Mouse (Mus musculus): ENCODE results near the gene Ifi208. TPM values are rescaled to one million over a fixed set of nuclear protein-coding genes. Genes with fewer than 3 reads are reported as not detected.
A peak's percentile ranks its signal among the peaks of the same experiment; 100 is the strongest.
"Not testable (repeated sequence)": the region's sequence is repeated elsewhere in the genome, so short reads cannot be mapped to it uniquely, and the experiment has no call there.

Ifi208 gene
- total RNA-seq (2017) = 1.5 TPM in 1 of 2 replicates, not detected in the other

- peak; percentile 62 to 78; a peak in 3 of 4 replicates for ATAC-seq (replicated peaks in 1 of 2; ENCODE audit: insufficient read depth in 1 of 2, low FRiP score in 2 of 2, low TSS enrichment in 1 of 2, low read depth in 1 of 2, poor library complexity in 2 of 2, severe bottlenecking in 2 of 2)
Observed at GRCm38 (mm10) chr1:173673458-173674097, at the start of gene Ifi208. TSS of gene Ifi208 (plus strand) at chr1:173673675.

- no peak for ATAC-seq (replicated peaks in 1 of 2; ENCODE audit: insufficient read depth in 1 of 2, low FRiP score in 2 of 2, low TSS enrichment in 1 of 2, low read depth in 1 of 2, poor library complexity in 2 of 2, severe bottlenecking in 2 of 2)
Observed at GRCm38 (mm10) chr1:173624052-173624451, 49.4 kb upstream of the Ifi208 start.

- ATAC-seq (replicated peaks in 1 of 2; ENCODE audit: insufficient read depth in 1 of 2, low FRiP score in 2 of 2, low TSS enrichment in 1 of 2, low read depth in 1 of 2, poor library complexity in 2 of 2, severe bottlenecking in 2 of 2) = no peak
Observed at GRCm38 (mm10) chr1:173626686-173627085, 46.8 kb upstream of the Ifi208 start.

GRCm38 (mm10) chr1:173630622-173631021 is 42.9 kb upstream of the Ifi208 start, which contains the start of gene Ifi209:
TSS of gene Ifi209 (plus strand) at chr1:173630917.
- ATAC-seq (replicated peaks in 1 of 2; ENCODE audit: insufficient read depth in 1 of 2, low FRiP score in 2 of 2, low TSS enrichment in 1 of 2, low read depth in 1 of 2, poor library complexity in 2 of 2, severe bottlenecking in 2 of 2) = peak; percentile 71 to 73; a peak in 3 of 4 replicates

- ATAC-seq (replicated peaks in 1 of 2; ENCODE audit: insufficient read depth in 1 of 2, low FRiP score in 2 of 2, low TSS enrichment in 1 of 2, low read depth in 1 of 2, poor library complexity in 2 of 2, severe bottlenecking in 2 of 2) = no peak; a peak in 1 of 4 replicates
Observed at GRCm38 (mm10) chr1:173633969-173634645, 39.4 kb upstream of the Ifi208 start.

- no peak for ATAC-seq (replicated peaks in 1 of 2; ENCODE audit: insufficient read depth in 1 of 2, low FRiP score in 2 of 2, low TSS enrichment in 1 of 2, low read depth in 1 of 2, poor library complexity in 2 of 2, severe bottlenecking in 2 of 2)
Observed at GRCm38 (mm10) chr1:173645393-173645792, 28.1 kb upstream of the Ifi208 start.

GRCm38 (mm10) chr1:173657973-173658372 is 15.5 kb upstream of the Ifi208 start:
- ATAC-seq (replicated peaks in 1 of 2; ENCODE audit: insufficient read depth in 1 of 2, low FRiP score in 2 of 2, low TSS enrichment in 1 of 2, low read depth in 1 of 2, poor library complexity in 2 of 2, severe bottlenecking in 2 of 2) = no peak

- not testable (repeated sequence) for ATAC-seq (replicated peaks in 1 of 2; ENCODE audit: insufficient read depth in 1 of 2, low FRiP score in 2 of 2, low TSS enrichment in 1 of 2, low read depth in 1 of 2, poor library complexity in 2 of 2, severe bottlenecking in 2 of 2)
Observed at GRCm38 (mm10) chr1:173678605-173679004, 5.1 kb downstream of the Ifi208 start.

- ATAC-seq (replicated peaks in 1 of 2; ENCODE audit: insufficient read depth in 1 of 2, low FRiP score in 2 of 2, low TSS enrichment in 1 of 2, low read depth in 1 of 2, poor library complexity in 2 of 2, severe bottlenecking in 2 of 2) = peak in 1 of 2 experiments; percentile 39; a peak in 1 of 4 replicates
Observed at GRCm38 (mm10) chr1:173694270-173694669, 20.8 kb downstream of the Ifi208 start.

GRCm38 (mm10) chr1:173733219-173733618 is 59.7 kb downstream of the Ifi208 start:
- ATAC-seq (replicated peaks in 1 of 2; ENCODE audit: insufficient read depth in 1 of 2, low FRiP score in 2 of 2, low TSS enrichment in 1 of 2, low read depth in 1 of 2, poor library complexity in 2 of 2, severe bottlenecking in 2 of 2) = no peak

GRCm38 (mm10) chr1:173735015-173735414 is 61.5 kb downstream of the Ifi208 start:
- not testable (repeated sequence) for ATAC-seq (replicated peaks in 1 of 2; ENCODE audit: insufficient read depth in 1 of 2, low FRiP score in 2 of 2, low TSS enrichment in 1 of 2, low read depth in 1 of 2, poor library complexity in 2 of 2, severe bottlenecking in 2 of 2)

- no peak for ATAC-seq (replicated peaks in 1 of 2; ENCODE audit: insufficient read depth in 1 of 2, low FRiP score in 2 of 2, low TSS enrichment in 1 of 2, low read depth in 1 of 2, poor library complexity in 2 of 2, severe bottlenecking in 2 of 2)
Observed at GRCm38 (mm10) chr1:173736986-173737385, 63.5 kb downstream of the Ifi208 start.

- ATAC-seq (replicated peaks in 1 of 2; ENCODE audit: insufficient read depth in 1 of 2, low FRiP score in 2 of 2, low TSS enrichment in 1 of 2, low read depth in 1 of 2, poor library complexity in 2 of 2, severe bottlenecking in 2 of 2) = no peak
Observed at GRCm38 (mm10) chr1:173740537-173740936, 67.1 kb downstream of the Ifi208 start.

- ATAC-seq (replicated peaks in 1 of 2; ENCODE audit: insufficient read depth in 1 of 2, low FRiP score in 2 of 2, low TSS enrichment in 1 of 2, low read depth in 1 of 2, poor library complexity in 2 of 2, severe bottlenecking in 2 of 2) = peak; percentile 42; a peak in 3 of 4 replicates
Observed at GRCm38 (mm10) chr1:173741656-173742055, 68.2 kb downstream of the Ifi208 start, which contains the start of gene Ifi207. TSS of gene Ifi207 (minus strand) at chr1:173741747.

- ATAC-seq (replicated peaks in 1 of 2; ENCODE audit: insufficient read depth in 1 of 2, low FRiP score in 2 of 2, low TSS enrichment in 1 of 2, low read depth in 1 of 2, poor library complexity in 2 of 2, severe bottlenecking in 2 of 2) = no peak; a peak in 1 of 4 replicates
Observed at GRCm38 (mm10) chr1:173742262-173742661, 68.8 kb downstream of the Ifi208 start.
